Mouse (Mus musculus) cerebellum, adult 9-10 months (tissue): Measurements from ENCODE around the gene Tbc1d8b.

ENCODE experiments used
- DNase-seq: peaks from one replicate; pipeline ENCODE4 v3.0.0; 2022

The Tbc1d8b gene

GRCm38 (mm10) chrX:139781563-139781962 lies 96.8 kb downstream of the Tbc1d8b start:
- DNase-seq, result no peak

- DNase-seq, result no peak
Observed at GRCm38 (mm10) chrX:139782278-139783044, 97.7 kb downstream of the Tbc1d8b start, which contains the start of gene Ripply1. Ripply1 (minus strand) TSS chrX:139782353.

- no peak for DNase-seq
Observed at GRCm38 (mm10) chrX:139783045-139783422, 98.2 kb downstream of the Tbc1d8b start.

- DNase-seq, result no peak
Observed at GRCm38 (mm10) chrX:139785764-139786163, 101.0 kb downstream of the Tbc1d8b start.

GRCm38 (mm10) chrX:139794072-139794845 lies 109.5 kb downstream of the Tbc1d8b start:
- no peak for DNase-seq

GRCm38 (mm10) chrX:139796037-139796436 lies 111.2 kb downstream of the Tbc1d8b start:
- no peak for DNase-seq

GRCm38 (mm10) chrX:139797875-139798274 lies 113.1 kb downstream of the Tbc1d8b start:
- no peak for DNase-seq

- no peak for DNase-seq
Observed at GRCm38 (mm10) chrX:139799953-139800352, 115.2 kb downstream of the Tbc1d8b start.

- DNase-seq, result no peak
Observed at GRCm38 (mm10) chrX:139800406-139800878, 115.6 kb downstream of the Tbc1d8b start, which contains the start of gene Cldn2. Cldn2 (plus strand) TSS chrX:139800828.
